Mouse (Mus musculus) kidney, embryonic 15.5 days (tissue): ENCODE measurements around the gene Arrb2. TPM values are rescaled to one million over a fixed set of nuclear protein-coding genes. Genes with fewer than 3 reads are reported as not detected.
A peak's percentile ranks its signal among the peaks of the same experiment; 100 is the strongest.
"Not testable (repeated sequence)": the region's sequence is repeated elsewhere in the genome, so short reads cannot be mapped to it uniquely, and the experiment has no call there.

ENCODE experiments used
- ATAC-seq: fragments of 200-750 bp; cut with Nextera tagmentation; replicated peaks from 2 replicates; pipeline ENCODE4 v1.8.0; 2017; ENCODE audit warnings: moderate TSS enrichment; ENCODE audit not compliant: low FRiP score
- H3K27ac ChIP-seq: fragments of 300-500 bp; sonication (generic); 2 replicates; pipeline ENCODE4 v1.5.1; 2015; ENCODE audit warnings: mild to moderate bottlenecking, inconsistent platforms
- H3K27me3 ChIP-seq: fragments of 300-500 bp; sonication (generic); 2 replicates; pipeline ENCODE4 v1.6.1; 2015; ENCODE audit warnings: inconsistent platforms
- H3K36me3 ChIP-seq: fragments of 300-500 bp; sonication (generic); 2 replicates; pipeline ENCODE4 v1.6.1; 2015; ENCODE audit warnings: inconsistent platforms
- H3K4me1 ChIP-seq: fragments of 300-500 bp; sonication (generic); 2 replicates; pipeline ENCODE4 v1.6.1; 2015; ENCODE audit warnings: inconsistent platforms
- H3K4me2 ChIP-seq: fragments of 300-500 bp; sonication (generic); 2 replicates; pipeline ENCODE4 v1.6.1; 2015; ENCODE audit warnings: moderate library complexity, mild to moderate bottlenecking, inconsistent platforms
- H3K4me3 ChIP-seq: fragments of 300-500 bp; sonication (generic); replicated peaks from 2 replicates; pipeline ENCODE4 v1.5.1; 2015; ENCODE audit warnings: mild to moderate bottlenecking, inconsistent platforms
- H3K9ac ChIP-seq: fragments of 300-500 bp; sonication (generic); 2 replicates; pipeline ENCODE4 v1.6.1; 2015; ENCODE audit warnings: mild to moderate bottlenecking, inconsistent platforms
- H3K9me3 ChIP-seq: fragments of 300-500 bp; sonication (generic); replicated peaks from 2 replicates; pipeline ENCODE4 v1.6.1; 2016; ENCODE audit warnings: inconsistent platforms
- WGBS: fragments of 180-500 bp; shearing (Covaris S2); methylation state at CpG from one replicate; pipeline ENCODE4 v1.1.7; 2015; ENCODE audit warnings: mixed read lengths; 5-methylcytosine and 5-hydroxymethylcytosine counted together
- polyA plus RNA-seq: library from polyadenylated mRNA; unstranded; fragments of >200 nt; fragmentation: Nextera tagmentation; extraction: Ambion mirVana; gene quantifications from 2 replicates; pipeline ENCODE4 v1.2.1, GENCODE M21; 2015

Gene Arrb2
- polyA plus RNA-seq: 15.4 and 15.5 TPM in 2 replicates

DNA sequence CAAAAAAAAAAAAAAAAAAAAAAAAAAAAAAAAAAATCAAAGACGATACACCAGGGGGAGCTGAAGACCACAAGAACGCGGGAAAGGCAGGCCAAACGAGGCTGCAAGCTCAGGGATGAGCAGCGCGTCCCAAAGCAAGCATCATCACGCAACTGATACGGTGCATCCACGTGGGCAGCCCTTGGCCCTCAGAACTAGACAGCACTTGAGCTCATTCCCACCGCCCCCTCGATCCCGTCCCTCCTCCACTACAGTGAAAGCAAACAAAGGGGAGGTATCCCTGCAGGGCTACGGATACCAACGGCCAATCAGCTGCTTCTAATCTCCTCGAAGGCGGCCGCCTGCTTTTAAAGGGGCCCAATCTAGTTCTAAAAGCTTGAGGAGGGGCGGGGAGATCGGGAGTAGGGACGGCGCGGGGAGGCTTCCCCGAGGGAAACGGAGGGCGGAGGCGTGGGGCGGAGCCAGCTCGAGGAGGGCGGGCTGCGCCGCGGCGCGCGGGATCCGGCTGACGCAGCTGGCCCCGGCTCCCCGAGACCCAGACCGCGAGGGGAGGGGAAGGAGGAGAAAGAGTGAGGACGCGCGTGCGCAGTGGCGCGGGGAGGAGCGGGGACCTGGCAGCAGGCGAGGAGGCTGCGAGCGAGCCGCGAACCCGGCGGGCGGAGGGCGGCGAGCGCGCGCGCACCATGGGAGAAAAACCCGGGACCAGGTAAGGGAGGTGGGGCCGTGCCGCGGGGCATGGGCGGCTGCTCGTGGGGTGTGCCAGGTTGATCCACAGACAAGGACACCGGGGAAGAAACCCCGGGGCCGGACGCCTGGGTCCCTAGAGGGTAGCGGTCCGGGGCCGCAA, at the start of gene Arrb2:
Gene Arrb2, plus strand, starts transcription at position 588 of the 847 bp plus-strand sequence.
- ATAC-seq: peak; percentile 95

DNA sequence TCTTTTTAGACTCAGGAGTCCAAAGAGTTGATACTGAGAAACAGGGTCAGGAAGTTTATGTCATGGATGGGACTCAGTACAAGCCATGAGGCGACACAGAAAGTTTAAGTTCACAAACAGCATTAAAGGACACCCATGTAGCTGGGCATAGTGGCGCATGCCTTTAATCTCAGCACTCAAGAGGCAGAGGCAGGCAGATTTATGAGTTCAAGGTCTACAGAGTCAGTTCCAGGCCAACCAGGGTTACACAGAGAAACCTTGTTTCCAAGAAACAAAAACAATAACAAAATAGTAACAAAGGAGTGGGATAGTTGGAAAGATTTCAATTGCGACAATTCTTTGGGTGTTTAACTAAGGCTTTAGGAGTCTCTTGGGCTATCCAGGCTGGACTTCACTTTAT, 48.3 kb upstream of the Arrb2 start:
- Histone ChIP-seq H3K4me1 (peaks cover 12% of the 10 kb centered on the region), H3K4me2 (no peak overlapping the region), H3K36me3 (peaks cover 7% of the 10 kb centered on the region), H3K9ac (no peak overlapping the region), H3K27ac (no peak overlapping the region), H3K4me3 (no peak overlapping the region), H3K9me3 (no peaks in the 10 kb centered on the region), H3K27me3 (no peaks in the 10 kb centered on the region)
- ATAC-seq: no peak
- WGBS: 31% methylated on average over 3 of the region's 3 CpGs

More for the DNA sequence above, at the start of gene Arrb2:
- Histone ChIP-seq H3K4me1 (peaks cover 18% of the 10 kb centered on the region), H3K27me3 (no peaks in the 10 kb centered on the region), H3K4me2 (peak within 1 kb of the TSS; percentile 82), H3K9ac (peak within 1 kb of the TSS; percentile 63), H3K36me3 (peaks cover 12% of the 10 kb centered on the region), H3K27ac (peak within 1 kb of the TSS; percentile 86), H3K4me3 (peak within 1 kb of the TSS; percentile 60), H3K9me3 (no peaks in the 10 kb centered on the region)
- WGBS: under 1% methylated on average over 75 of the region's 75 CpGs

- H3K4me3 ChIP-seq: no peak overlapping the region
- H3K36me3 ChIP-seq: peaks cover 21% of the 10 kb centered on the region
- no peak overlapping the region for H3K4me2 ChIP-seq
- H3K4me1 ChIP-seq: peaks cover 9% of the 10 kb centered on the region
- H3K27me3 ChIP-seq: no peaks in the 10 kb centered on the region
- 63% methylated on average over 5 of the region's 5 CpGs for WGBS
- no peak for ATAC-seq
- H3K27ac ChIP-seq: no peak overlapping the region
- no peaks in the 10 kb centered on the region for H3K9me3 ChIP-seq
- no peak overlapping the region for H3K9ac ChIP-seq
These were observed 45.0 kb upstream of the Arrb2 start for GRCm38 (mm10) chr11:70387436-70387835.

DNA sequence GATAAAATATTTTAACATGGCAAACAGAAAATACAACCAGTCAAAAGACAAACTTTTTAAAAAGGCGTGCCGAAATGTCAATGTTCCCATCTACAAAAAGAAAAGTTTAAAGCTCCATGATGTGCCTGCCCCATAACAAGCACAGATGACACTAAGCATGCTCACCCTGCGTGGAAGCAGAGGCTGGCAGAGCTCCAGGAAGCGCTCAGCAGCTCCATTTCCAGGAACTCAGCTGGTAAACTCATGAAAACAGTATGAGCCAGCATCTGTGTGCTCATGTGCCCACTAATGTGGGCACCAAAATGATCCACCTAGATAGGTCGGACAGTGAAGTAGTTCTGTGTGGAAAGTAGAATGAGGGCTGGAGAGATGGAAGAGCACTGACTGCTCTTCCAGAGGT, 43.0 kb upstream of the Arrb2 start:
- WGBS: 86% methylated on average over 5 of the region's 5 CpGs
- Histone ChIP-seq H3K9me3 (no peaks in the 10 kb centered on the region), H3K4me1 (peaks cover 5% of the 10 kb centered on the region; the same call in 1 of the 2 replicates), H3K9ac (no peak overlapping the region), H3K4me3 (no peak overlapping the region), H3K4me2 (no peak overlapping the region), H3K36me3 (peaks cover 38% of the 10 kb centered on the region), H3K27ac (no peak overlapping the region), H3K27me3 (no peaks in the 10 kb centered on the region)
- ATAC-seq: no peak

- Histone ChIP-seq H3K9me3 (no peaks in the 10 kb centered on the region), H3K4me2 (no peak overlapping the region), H3K4me3 (no peak overlapping the region), H3K27ac (no peak overlapping the region), H3K27me3 (no peaks in the 10 kb centered on the region), H3K9ac (no peak overlapping the region), H3K36me3 (peaks cover 78% of the 10 kb centered on the region), H3K4me1 (peaks cover 9% of the 10 kb centered on the region)
- 74% methylated on average over 2 of the region's 2 CpGs for WGBS
- no peak for ATAC-seq
These were observed 28.8 kb upstream of the Arrb2 start for GRCm38 (mm10) chr11:70403598-70403997.

GRCm38 (mm10) chr11:70409594-70410296, 22.7 kb upstream of the Arrb2 start, which contains the start of gene Pelp1:
Gene Pelp1, minus strand, starts transcription at chr11:70410031.
- no peaks in the 10 kb centered on the region for H3K9me3 ChIP-seq
- peak within 1 kb of the TSS; percentile 99 for H3K9ac ChIP-seq
- peak; percentile 98 for ATAC-seq
- peak within 1 kb of the TSS; percentile 88 for H3K27ac ChIP-seq
- H3K27me3 ChIP-seq: no peaks in the 10 kb centered on the region
- WGBS: under 1% methylated on average over 59 of the region's 59 CpGs
- peak within 1 kb of the TSS; percentile 89 for H3K4me3 ChIP-seq
- peaks cover 23% of the 10 kb centered on the region for H3K4me1 ChIP-seq
- peak within 1 kb of the TSS; percentile 82 for H3K4me2 ChIP-seq
- H3K36me3 ChIP-seq: peaks cover 18% of the 10 kb centered on the region

DNA sequence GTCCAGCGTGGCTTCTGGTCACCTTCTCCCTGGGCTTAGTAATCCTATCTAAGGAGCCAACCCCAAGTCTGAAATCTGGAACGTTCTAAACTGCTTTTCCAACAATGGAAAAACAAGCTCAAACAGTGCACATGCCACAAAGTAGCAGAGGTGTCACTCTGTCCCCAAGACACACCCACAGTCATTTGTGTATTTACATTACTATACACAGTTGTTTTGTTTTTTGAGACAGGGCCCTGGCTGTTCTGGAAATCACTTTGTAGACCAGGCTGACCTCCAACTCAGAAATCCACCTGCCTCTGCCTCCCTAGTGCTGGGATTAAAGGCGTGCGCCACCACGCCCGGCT, 22.2 kb upstream of the Arrb2 start:
- H3K9me3 ChIP-seq: no peaks in the 10 kb centered on the region
- peak overlapping the region; percentile 99 for H3K9ac ChIP-seq
- WGBS: 62% methylated on average over 6 of the region's 6 CpGs
- H3K36me3 ChIP-seq: peaks cover 13% of the 10 kb centered on the region
- H3K4me1 ChIP-seq: peaks cover 23% of the 10 kb centered on the region
- peak overlapping the region; percentile 88 for H3K27ac ChIP-seq
- no peak; the same call in 1 of the 2 replicates for ATAC-seq
- H3K4me3 ChIP-seq: peak overlapping the region; percentile 89
- no peaks in the 10 kb centered on the region for H3K27me3 ChIP-seq
- peak overlapping the region; percentile 82 for H3K4me2 ChIP-seq

GRCm38 (mm10) chr11:70412591-70412990, 19.8 kb upstream of the Arrb2 start:
- peaks cover 23% of the 10 kb centered on the region for H3K4me1 ChIP-seq
- H3K27me3 ChIP-seq: no peaks in the 10 kb centered on the region
- WGBS: 78% methylated on average over 5 of the region's 5 CpGs
- no peak overlapping the region for H3K4me3 ChIP-seq
- no peaks in the 10 kb centered on the region for H3K36me3 ChIP-seq
- H3K27ac ChIP-seq: no peak overlapping the region
- no peak overlapping the region for H3K9ac ChIP-seq
- ATAC-seq: no peak
- no peaks in the 10 kb centered on the region for H3K9me3 ChIP-seq
- no peak overlapping the region for H3K4me2 ChIP-seq

DNA sequence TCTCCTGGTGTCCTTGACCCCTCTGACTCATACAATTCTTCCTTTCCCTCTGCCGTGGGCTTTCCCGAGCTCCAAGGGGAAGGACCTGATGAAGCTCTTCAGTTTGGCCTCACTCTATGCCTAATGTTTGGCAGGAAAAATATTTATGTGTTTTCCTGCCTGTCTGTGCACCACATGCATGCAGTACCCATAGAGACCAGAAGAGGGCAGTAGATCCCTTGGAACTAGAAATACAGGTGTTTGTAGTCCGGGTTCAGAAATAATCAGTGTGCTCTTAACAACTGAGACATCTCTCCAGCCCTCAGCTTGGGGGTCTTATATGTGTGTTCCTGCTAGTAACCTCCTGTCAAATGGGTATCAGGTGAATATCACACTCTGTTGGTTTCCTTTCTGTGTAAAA, 18.5 kb upstream of the Arrb2 start:
- no peak overlapping the region for H3K27ac ChIP-seq
- no peak overlapping the region for H3K4me3 ChIP-seq
- 8% methylated on average over 3 of the region's 3 CpGs for WGBS
- no peaks in the 10 kb centered on the region for H3K9me3 ChIP-seq
- no peak overlapping the region for H3K9ac ChIP-seq
- H3K4me2 ChIP-seq: no peak overlapping the region
- no peaks in the 10 kb centered on the region for H3K27me3 ChIP-seq
- ATAC-seq: no peak
- no peaks in the 10 kb centered on the region for H3K36me3 ChIP-seq
- H3K4me1 ChIP-seq: peaks cover 10% of the 10 kb centered on the region

DNA sequence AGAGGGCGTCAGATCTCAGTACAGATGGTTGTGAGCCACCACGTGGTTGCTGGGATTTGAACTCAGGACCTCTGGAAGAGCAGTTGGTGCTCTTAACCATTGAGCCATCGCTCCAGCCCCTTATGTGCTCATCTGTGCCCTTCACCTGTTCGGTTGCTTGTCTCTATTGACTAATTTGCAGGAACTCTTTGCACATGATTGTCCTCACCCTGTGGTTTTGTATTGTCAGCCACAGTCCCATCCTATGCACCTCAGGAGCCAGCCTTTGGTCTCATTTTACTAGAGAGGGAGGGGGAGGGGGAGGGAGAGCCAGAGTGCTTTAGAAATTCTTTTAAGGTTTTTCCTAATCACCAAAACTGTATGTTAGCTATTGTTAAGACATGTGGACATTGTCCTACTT, 14.2 kb upstream of the Arrb2 start:
- 67% methylated on average over 4 of the region's 4 CpGs for WGBS

DNA sequence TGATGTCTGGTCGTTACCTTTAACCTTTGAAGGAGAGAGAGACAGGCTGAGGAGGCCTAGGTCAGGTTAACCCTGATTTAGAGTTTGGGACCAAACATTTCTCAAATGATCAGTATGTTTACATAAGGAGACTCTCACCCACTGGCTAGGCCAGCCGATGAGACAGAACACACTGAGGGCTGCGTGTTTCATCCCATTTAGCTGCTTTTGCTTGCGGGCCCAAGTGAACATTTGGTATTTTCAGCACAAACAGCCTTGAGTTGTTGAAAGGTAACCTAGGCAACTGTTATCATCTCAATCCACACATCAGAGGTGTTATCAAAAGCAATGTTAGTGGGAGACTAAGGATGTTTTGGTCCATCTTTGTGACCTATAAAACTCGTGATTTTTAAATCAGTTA, 12.9 kb upstream of the Arrb2 start:
- Histone ChIP-seq H3K9me3 (no peaks in the 10 kb centered on the region), H3K4me2 (no peak overlapping the region), H3K36me3 (no peaks in the 10 kb centered on the region), H3K9ac (no peak overlapping the region), H3K4me3 (no peak overlapping the region), H3K4me1 (no peaks in the 10 kb centered on the region), H3K27me3 (no peaks in the 10 kb centered on the region), H3K27ac (no peak overlapping the region)
- 59% methylated on average over 5 of the region's 5 CpGs for WGBS
- no peak for ATAC-seq

More for the DNA sequence above, 14.2 kb upstream of the Arrb2 start:
- Histone ChIP-seq H3K4me3 (no peak overlapping the region), H3K4me2 (no peak overlapping the region), H3K4me1 (no peaks in the 10 kb centered on the region), H3K9me3 (no peaks in the 10 kb centered on the region), H3K9ac (no peak overlapping the region), H3K27me3 (no peaks in the 10 kb centered on the region), H3K27ac (no peak overlapping the region), H3K36me3 (no peaks in the 10 kb centered on the region)
- ATAC-seq: no peak

- H3K9me3 ChIP-seq, H3K9ac ChIP-seq, H3K27me3 ChIP-seq, H3K4me2 ChIP-seq, H3K4me1 ChIP-seq, H3K27ac ChIP-seq, H3K4me3 ChIP-seq, ATAC-seq, H3K36me3 ChIP-seq: not testable (repeated sequence)
- 74% methylated on average over 6 of the region's 6 CpGs for WGBS
These were observed 5.8 kb upstream of the Arrb2 start for GRCm38 (mm10) chr11:70426598-70426997.
